Mouse (Mus musculus) embryo, embryonic 11 days (tissue): ENCODE data around the gene Trpc5os.

Experiments used
- DNase-seq: peaks from one replicate; pipeline ENCODE4 v3.0.0-alpha.2; 2015

Trpc5os gene

GRCm38 (mm10) chrX:144456281-144456680 is at the start of gene Trpc5os:
Trpc5os (plus strand) TSS chrX:144456581.
- DNase-seq: no peak

- DNase-seq: no peak
Measured at GRCm38 (mm10) chrX:144408036-144408435, 48.3 kb upstream of the Trpc5os start.

DNA sequence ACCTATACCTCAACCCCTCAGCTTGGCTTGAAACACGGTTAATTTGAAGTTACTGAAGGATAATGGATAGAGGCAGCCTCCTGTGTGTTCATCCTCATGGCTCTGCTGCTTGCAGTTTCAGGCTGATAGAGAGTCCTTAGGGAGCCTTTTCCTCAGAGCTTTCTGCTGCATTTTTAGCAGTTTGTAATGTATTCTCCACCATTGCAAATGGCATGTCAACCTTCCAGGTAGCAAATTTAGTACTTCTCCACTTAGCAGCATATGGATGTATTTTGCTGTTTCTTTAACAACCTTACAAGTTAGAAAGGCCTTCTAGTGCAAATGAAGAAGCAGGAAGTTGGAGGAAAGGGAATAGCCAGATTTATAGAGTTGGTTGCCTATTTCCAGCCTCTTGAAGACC is 36.1 kb upstream of the Trpc5os start:
- DNase-seq: no peak

GRCm38 (mm10) chrX:144421091-144421490 is 35.3 kb upstream of the Trpc5os start:
- no peak for DNase-seq

DNA sequence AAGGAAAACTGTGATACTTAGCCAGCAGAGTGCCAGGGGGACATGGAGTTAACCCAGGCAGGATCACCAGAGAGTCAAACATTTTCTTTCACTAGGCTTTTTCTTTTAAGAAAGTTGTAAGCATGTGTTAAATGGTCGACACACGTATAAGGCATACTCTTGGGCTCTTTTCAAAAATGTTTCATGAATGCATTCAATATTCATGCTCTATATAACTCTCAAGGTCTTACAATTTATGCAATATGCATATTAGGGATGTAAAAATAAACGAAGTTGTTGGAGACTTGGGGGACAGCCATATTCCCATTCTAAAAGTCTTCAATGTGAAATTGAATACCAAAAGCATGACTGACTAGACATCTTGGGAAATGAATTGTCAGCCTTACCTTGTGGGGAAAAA is 32.5 kb upstream of the Trpc5os start:
- DNase-seq: no peak

GRCm38 (mm10) chrX:144464416-144464815 is 8.0 kb downstream of the Trpc5os start:
- DNase-seq: no peak

GRCm38 (mm10) chrX:144491394-144491793 is 35.0 kb downstream of the Trpc5os start:
- DNase-seq: no peak

DNA sequence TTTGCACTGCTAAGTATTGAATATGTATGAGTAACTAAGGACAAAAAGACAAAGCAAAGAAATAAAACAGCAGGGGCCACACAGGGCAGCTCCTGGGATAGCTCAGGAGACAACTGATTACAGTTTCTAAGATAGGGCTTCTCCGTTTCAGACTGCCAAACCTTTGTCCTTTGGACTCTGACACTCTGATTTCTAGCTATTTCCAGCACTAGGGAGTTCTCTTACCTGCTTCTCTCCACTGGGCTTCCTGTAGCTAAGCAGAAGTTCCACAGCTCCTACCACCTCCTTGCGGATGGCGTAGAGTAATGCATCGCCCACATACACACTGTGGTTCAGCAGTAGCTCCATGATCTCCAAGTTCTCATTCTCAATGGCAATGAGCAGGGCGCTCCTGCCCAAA is 66.9 kb downstream of the Trpc5os start:
- no peak for DNase-seq

DNA sequence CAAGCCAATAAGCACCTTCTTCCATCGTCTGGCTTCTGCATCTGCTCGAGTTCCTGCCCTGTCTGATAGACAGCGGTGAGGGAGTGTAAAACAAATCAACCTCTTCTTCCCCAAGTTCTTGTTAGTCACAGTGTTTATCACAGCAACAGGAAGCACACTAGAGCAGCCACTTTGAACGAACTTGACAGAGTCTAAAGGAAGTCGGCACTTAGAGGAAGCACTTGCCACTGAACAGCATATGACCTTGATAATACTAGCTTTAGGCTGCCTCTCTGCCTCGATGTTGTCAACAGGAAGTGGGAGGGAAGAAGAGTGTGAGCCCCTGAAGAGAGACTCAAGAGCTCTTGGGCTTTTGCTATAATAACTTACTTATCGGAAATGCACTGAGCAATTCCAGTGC is 69.7 kb downstream of the Trpc5os start:
- DNase-seq: no peak
